10 mouse cellular contexts compared by ENCODE assay signal in genomic region chr16:34536300-34536699, GRCm38 (mm10). TPM values are rescaled to one million over a fixed set of nuclear protein-coding genes. Genes with fewer than 3 reads are reported as not detected.
DNase-seq lines count a peak whose midpoint lies in the region; ATAC-seq and TF ChIP-seq lines count a peak whose summit lies in the region.
"Had no signal": no experiment of that assay in that cellular context is flagged by ENCODE, and none has a peak within 500 bp of the region (broad histone marks: within the 10 kb centered on the region; RNA-seq: fewer than 3 reads in every experiment).

No protein-coding gene starts in this region.

- TF ChIP-seq CTCF in brain, embryonic 14.5 days (IDR thresholded peaks at IDR 0.05; ENCODE audit: borderline replicate concordance, extremely low read depth, insufficient read depth, insufficient read length) = no peak
- TF ChIP-seq CTCF in kidney, postnatal 0 days (IDR thresholded peaks at IDR 0.05; ENCODE audit: low read depth) = peak; percentile 44; the same call in 1 of the 2 replicates

- peaks cover 40% of the 10 kb centered on the region for H3K4me1 ChIP-seq in hindbrain, embryonic 15.5 days (replicated peaks)
- peaks cover 58% of the 10 kb centered on the region for H3K4me1 ChIP-seq in hindbrain, embryonic 13.5 days (replicated peaks)
- H3K4me1 ChIP-seq in kidney, postnatal 0 days (replicated peaks; ENCODE audit: insufficient read depth, low read length) = no peaks in the 10 kb centered on the region

- H3K9ac ChIP-seq in hindbrain, embryonic 15.5 days = no peak overlapping the region
- no peak overlapping the region for H3K9ac ChIP-seq in hindbrain, embryonic 13.5 days
- no peak overlapping the region for H3K9ac ChIP-seq in kidney, postnatal 0 days (ENCODE audit: low read depth, low read length)
- H3K9ac ChIP-seq: embryonic facial prominence, embryonic 13.5 days had no signal

- no peak for TF ChIP-seq POLR2A in brain, embryonic 14.5 days (IDR thresholded peaks at IDR 0.05; ENCODE audit: borderline replicate concordance, extremely low read depth, insufficient read depth, insufficient read length, poor library complexity, severe bottlenecking)

- H3K9me3 ChIP-seq in hindbrain, embryonic 15.5 days = no peaks in the 10 kb centered on the region
- H3K9me3 ChIP-seq in hindbrain, embryonic 13.5 days = no peaks in the 10 kb centered on the region
- no peaks in the 10 kb centered on the region for H3K9me3 ChIP-seq in kidney, postnatal 0 days (replicated peaks; ENCODE audit: low read length)
- H3K9me3 ChIP-seq: embryonic facial prominence, embryonic 13.5 days had no signal

- 60% methylated on average over 6 of the region's 6 CpGs for WGBS in hindbrain, embryonic 15.5 days
- 69% methylated on average over 6 of the region's 6 CpGs for WGBS in hindbrain, embryonic 13.5 days
- 58% methylated on average over 6 of the region's 6 CpGs for WGBS in kidney, postnatal 0 days

- H3K27ac ChIP-seq in hindbrain, embryonic 15.5 days (replicated peaks) = no peak overlapping the region
- no peak overlapping the region for H3K27ac ChIP-seq in hindbrain, embryonic 13.5 days
- H3K27ac ChIP-seq in kidney, postnatal 0 days = no peak overlapping the region
- H3K27ac ChIP-seq: embryonic facial prominence, embryonic 13.5 days had no signal

- no peak overlapping the region for H3K4me2 ChIP-seq in hindbrain, embryonic 15.5 days
- no peak overlapping the region for H3K4me2 ChIP-seq in hindbrain, embryonic 13.5 days
- no peak overlapping the region for H3K4me2 ChIP-seq in kidney, postnatal 0 days (ENCODE audit: low read length)
- H3K4me2 ChIP-seq: embryonic facial prominence, embryonic 13.5 days had no signal

- H3K27me3 ChIP-seq in hindbrain, embryonic 15.5 days = no peaks in the 10 kb centered on the region
- no peaks in the 10 kb centered on the region for H3K27me3 ChIP-seq in hindbrain, embryonic 13.5 days
- no peaks in the 10 kb centered on the region for H3K27me3 ChIP-seq in kidney, postnatal 0 days (ENCODE audit: insufficient read depth, low read length)
- H3K27me3 ChIP-seq: embryonic facial prominence, embryonic 13.5 days had no signal

- no peaks in the 10 kb centered on the region for H3K36me3 ChIP-seq in hindbrain, embryonic 15.5 days
- H3K36me3 ChIP-seq in hindbrain, embryonic 13.5 days = no peaks in the 10 kb centered on the region
- no peaks in the 10 kb centered on the region for H3K36me3 ChIP-seq in kidney, postnatal 0 days (ENCODE audit: insufficient read depth, low read length)
- H3K36me3 ChIP-seq: embryonic facial prominence, embryonic 13.5 days had no signal

- peak; percentile 25; the same call in 1 of the 2 replicates for ATAC-seq in hindbrain, embryonic 15.5 days (ENCODE audit: low FRiP score, low read depth)
- no peak for ATAC-seq in hindbrain, embryonic 13.5 days (ENCODE audit: low FRiP score)
- ATAC-seq in kidney, postnatal 0 days (replicated peaks; ENCODE audit: low FRiP score, low read depth) = no peak; the same call in 1 of the 2 replicates
- no peak for ATAC-seq in inflammation-experienced regulatory T-cells, adult 6 months

- DNase-seq in brain, embryonic 14.5 days (ENCODE audit: low read depth) = peak; percentile 89
- DNase-seq in cerebellum, postnatal 10 days = peak; percentile 97
- peak; percentile 38 for DNase-seq in kidney, postnatal 0 days (ENCODE audit: low spot score)
- DNase-seq in layer of hippocampus, postnatal 25 days (ENCODE audit: extremely low spot score in 1 of 2, low spot score in 1 of 2) = no peak
- no peak for DNase-seq in yolk sac, embryonic 10.5 days (ENCODE audit: low spot score)
- DNase-seq: lung, adult 2 months had no signal

- H3K4me3 ChIP-seq in hindbrain, embryonic 15.5 days = no peak overlapping the region
- no peak overlapping the region for H3K4me3 ChIP-seq in hindbrain, embryonic 13.5 days
- H3K4me3 ChIP-seq in kidney, postnatal 0 days (replicated peaks; ENCODE audit: low read depth, low read length) = no peak overlapping the region
- H3K4me3 ChIP-seq: embryonic facial prominence, embryonic 13.5 days had no signal

RNA-seq across cellular contexts. Expression of gene Kalrn, which starts 37.0 kb away (rescaled TPM):
- 24.6 and 26.5 TPM in 2 replicates for polyA plus RNA-seq in hindbrain, embryonic 15.5 days (2015; fragmentation: Nextera tagmentation; extraction: Ambion mirVana)
- 31.5 and 31.6 TPM in 2 replicates for polyA plus RNA-seq in hindbrain, embryonic 13.5 days (2015; fragmentation: Nextera tagmentation; extraction: Ambion mirVana)
- polyA plus RNA-seq in brain, embryonic 14.5 days (2012; rRNA removed) = 30.4 and 52.2 TPM in 2 replicates
- polyA plus RNA-seq in kidney, postnatal 0 days (2015; fragmentation: Nextera tagmentation; extraction: Ambion mirVana) = 19.5 and 20.0 TPM in 2 replicates
- polyA plus RNA-seq in inflammation-experienced regulatory T-cells, adult 6 months (2017; shearing (Covaris generic)) = under 1 TPM in 1 of 3 experiments, not detected in 2; 0.21 TPM
- 100 to 1,000 TPM; 456 to 578 TPM for total RNA-seq in layer of hippocampus, postnatal 25 days (2021)

Comparison
In these comparisons a context has a peak if more than half of its experiments do, and no peak if none do; other contexts are left out.
1. DNase-seq: peak in brain, embryonic 14.5 days (single experiment), cerebellum, postnatal 10 days (2 of 2) and kidney, postnatal 0 days (single experiment); none in layer of hippocampus, postnatal 25 days (0 of 2) and yolk sac, embryonic 10.5 days (single experiment).
2. RNA of gene Kalrn, which starts 37.0 kb away (polyA plus RNA-seq): 30.4 to 52.2 TPM in brain, embryonic 14.5 days, 31.5 to 31.6 TPM in hindbrain, embryonic 13.5 days, 24.6 to 26.5 TPM in hindbrain, embryonic 15.5 days and 19.5 to 20.0 TPM in kidney, postnatal 0 days; 0.21 TPM in inflammation-experienced regulatory T-cells, adult 6 months; every median in the first group is over 10 times any median in the second.